Mouse (Mus musculus) limb, embryonic 12.5 days (tissue): ENCODE data around the gene Prkaca. TPM values are rescaled to one million over a fixed set of nuclear protein-coding genes. Genes with fewer than 3 reads are reported as not detected.
"Not testable (repeated sequence)": the region's sequence is repeated elsewhere in the genome, so short reads cannot be mapped to it uniquely, and the experiment has no call there.

Source experiments
- ATAC-seq: fragments of 200-750 bp; cut with Nextera tagmentation; 2 replicates; pipeline ENCODE4 v1.8.0; 2017; ENCODE audit warnings: low read depth, moderate TSS enrichment; ENCODE audit not compliant: insufficient number of reproducible peaks, insufficient read depth, low FRiP score, low TSS enrichment
- H3K27ac ChIP-seq: fragments of 300-500 bp; sonication (generic); 2 replicates; pipeline ENCODE4 v1.5.1; 2016; ENCODE audit warnings: mild to moderate bottlenecking, moderate library complexity
- H3K27me3 ChIP-seq: fragments of 300-500 bp; sonication (generic); 2 replicates; pipeline ENCODE4 v1.6.1; 2016; ENCODE audit warnings: mild to moderate bottlenecking, moderate library complexity
- H3K36me3 ChIP-seq: fragments of 300-500 bp; sonication (generic); 2 replicates; pipeline ENCODE4 v1.6.1; 2016; ENCODE audit warnings: mild to moderate bottlenecking, moderate library complexity
- H3K4me1 ChIP-seq: fragments of 300-500 bp; sonication (generic); replicated peaks from 2 replicates; pipeline ENCODE4 v1.6.1; 2016
- H3K4me2 ChIP-seq: fragments of 300-500 bp; sonication (generic); 2 replicates; pipeline ENCODE4 v1.6.1; 2016; ENCODE audit warnings: mild to moderate bottlenecking, moderate library complexity
- H3K4me3 ChIP-seq: fragments of 300-500 bp; sonication (generic); replicated peaks from 2 replicates; pipeline ENCODE4 v1.5.1; 2016; ENCODE audit warnings: mild to moderate bottlenecking
- H3K9ac ChIP-seq: fragments of 300-500 bp; sonication (generic); replicated peaks from 2 replicates; pipeline ENCODE4 v1.6.1; 2016; ENCODE audit warnings: mild to moderate bottlenecking, moderate library complexity
- H3K9me3 ChIP-seq: fragments of 300-500 bp; sonication (generic); 2 replicates; pipeline ENCODE4 v1.6.1; 2016; ENCODE audit warnings: mild to moderate bottlenecking, moderate library complexity
- WGBS: fragments of 180-500 bp; shearing (Covaris S2); methylation state at CpG from one replicate; pipeline ENCODE4 v1.1.7; 2016; 5-methylcytosine and 5-hydroxymethylcytosine counted together
- polyA plus RNA-seq: library from polyadenylated mRNA; unstranded; fragments of >200 nt; fragmentation: Nextera tagmentation; extraction: Ambion mirVana; gene quantifications from 2 replicates; pipeline ENCODE4 v1.2.1, GENCODE M21; 2016

The Prkaca gene
- polyA plus RNA-seq, 1 experiment from 2014 or later, result 186 TPM

GRCm38 (mm10) chr8:84003612-84004246, 30.9 kb downstream of the Prkaca start:
- H3K4me2 ChIP-seq, result peak overlapping the region; percentile 83
- no peak for ATAC-seq
- H3K36me3 ChIP-seq, result peaks cover 23% of the 10 kb centered on the region
- 72% methylated on average over 6 of the region's 6 CpGs for WGBS
- peaks cover 21% of the 10 kb centered on the region for H3K27me3 ChIP-seq
- peak overlapping the region; percentile 87 for H3K27ac ChIP-seq
- H3K4me1 ChIP-seq, result peaks cover 41% of the 10 kb centered on the region
- H3K9me3 ChIP-seq, result no peaks in the 10 kb centered on the region
- H3K4me3 ChIP-seq, result peak overlapping the region; percentile 56
- H3K9ac ChIP-seq, result peak overlapping the region; percentile 68

DNA sequence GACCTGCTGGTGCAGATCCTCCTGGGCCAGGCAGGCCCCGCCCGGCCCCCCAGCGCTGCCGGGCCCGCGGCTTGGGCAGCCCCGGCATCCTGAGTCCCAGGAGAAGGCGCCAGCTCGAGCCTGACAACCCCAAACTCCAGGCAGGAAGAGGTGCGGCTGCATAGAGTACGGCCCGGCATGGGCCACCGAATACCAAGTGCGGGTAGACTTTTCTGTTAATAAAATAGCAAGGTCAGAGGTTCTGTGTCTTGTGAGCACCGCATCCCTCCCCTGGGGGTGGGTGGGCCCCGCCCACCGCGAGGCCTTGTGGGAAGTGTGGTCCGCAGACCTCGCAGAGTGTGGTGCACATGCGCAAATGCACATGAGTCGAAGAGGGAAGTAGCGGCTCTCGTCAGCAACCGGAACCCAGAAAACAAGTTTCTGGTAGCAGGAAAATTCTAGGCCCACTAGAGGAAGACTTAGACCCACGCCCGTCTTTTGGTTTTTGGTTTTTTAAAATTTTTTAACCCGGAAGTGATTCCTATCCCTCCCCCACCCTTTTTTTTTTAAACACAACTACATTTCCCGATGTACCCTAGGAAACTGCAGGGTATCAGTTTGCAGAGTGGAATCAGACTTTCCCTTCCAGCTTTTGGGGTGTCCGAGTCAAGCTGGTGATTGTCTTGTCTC, 31.9 kb downstream of the Prkaca start:
- Histone ChIP-seq H3K36me3 (peaks cover 17% of the 10 kb centered on the region), H3K9ac (peak overlapping the region; percentile 68), H3K9me3 (no peaks in the 10 kb centered on the region), H3K27ac (peak overlapping the region; percentile 87), H3K4me1 (peaks cover 32% of the 10 kb centered on the region), H3K4me2 (peak overlapping the region; percentile 83), H3K27me3 (peaks cover 17% of the 10 kb centered on the region), H3K4me3 (peak overlapping the region; percentile 56)
- peak; percentile 75 for ATAC-seq
- 1% methylated on average over 30 of the region's 30 CpGs for WGBS

GRCm38 (mm10) chr8:84005502-84005901, 32.7 kb downstream of the Prkaca start:
- WGBS, result 89% methylated on average over 7 of the region's 7 CpGs
- not testable (repeated sequence) for H3K9ac ChIP-seq, H3K27ac ChIP-seq, ATAC-seq, H3K9me3 ChIP-seq, H3K36me3 ChIP-seq, H3K4me3 ChIP-seq
- H3K4me1 ChIP-seq, result peaks cover 32% of the 10 kb centered on the region
- 0 out of 2 replicates have a peak overlapping the region, but pooled peaks have one; percentile 83 for H3K4me2 ChIP-seq
- H3K27me3 ChIP-seq, result peaks cover 23% of the 10 kb centered on the region

- H3K4me2 ChIP-seq, result no peak overlapping the region
- no peaks in the 10 kb centered on the region for H3K9me3 ChIP-seq
- no peaks in the 10 kb centered on the region for H3K36me3 ChIP-seq
- 30% methylated on average over 7 of the region's 7 CpGs for WGBS
- no peak overlapping the region for H3K4me3 ChIP-seq
- no peak overlapping the region for H3K27ac ChIP-seq
- peaks cover 36% of the 10 kb centered on the region for H3K4me1 ChIP-seq
- H3K27me3 ChIP-seq, result peaks cover 39% of the 10 kb centered on the region
- no peak for ATAC-seq
- H3K9ac ChIP-seq, result no peak overlapping the region
Observed at GRCm38 (mm10) chr8:84008362-84008761, 35.6 kb downstream of the Prkaca start.

- Histone ChIP-seq H3K36me3 (no peaks in the 10 kb centered on the region), H3K4me2 (no peak overlapping the region), H3K27ac (no peak overlapping the region), H3K4me3 (no peak overlapping the region), H3K4me1 (peaks cover 26% of the 10 kb centered on the region), H3K27me3 (peaks cover 49% of the 10 kb centered on the region), H3K9ac (no peak overlapping the region), H3K9me3 (no peaks in the 10 kb centered on the region)
- WGBS, result under 1% methylated on average over 11 of the region's 11 CpGs
- no peak; the same call in 1 of the 2 replicates for ATAC-seq
Observed at GRCm38 (mm10) chr8:84009876-84010275, 37.1 kb downstream of the Prkaca start.

DNA sequence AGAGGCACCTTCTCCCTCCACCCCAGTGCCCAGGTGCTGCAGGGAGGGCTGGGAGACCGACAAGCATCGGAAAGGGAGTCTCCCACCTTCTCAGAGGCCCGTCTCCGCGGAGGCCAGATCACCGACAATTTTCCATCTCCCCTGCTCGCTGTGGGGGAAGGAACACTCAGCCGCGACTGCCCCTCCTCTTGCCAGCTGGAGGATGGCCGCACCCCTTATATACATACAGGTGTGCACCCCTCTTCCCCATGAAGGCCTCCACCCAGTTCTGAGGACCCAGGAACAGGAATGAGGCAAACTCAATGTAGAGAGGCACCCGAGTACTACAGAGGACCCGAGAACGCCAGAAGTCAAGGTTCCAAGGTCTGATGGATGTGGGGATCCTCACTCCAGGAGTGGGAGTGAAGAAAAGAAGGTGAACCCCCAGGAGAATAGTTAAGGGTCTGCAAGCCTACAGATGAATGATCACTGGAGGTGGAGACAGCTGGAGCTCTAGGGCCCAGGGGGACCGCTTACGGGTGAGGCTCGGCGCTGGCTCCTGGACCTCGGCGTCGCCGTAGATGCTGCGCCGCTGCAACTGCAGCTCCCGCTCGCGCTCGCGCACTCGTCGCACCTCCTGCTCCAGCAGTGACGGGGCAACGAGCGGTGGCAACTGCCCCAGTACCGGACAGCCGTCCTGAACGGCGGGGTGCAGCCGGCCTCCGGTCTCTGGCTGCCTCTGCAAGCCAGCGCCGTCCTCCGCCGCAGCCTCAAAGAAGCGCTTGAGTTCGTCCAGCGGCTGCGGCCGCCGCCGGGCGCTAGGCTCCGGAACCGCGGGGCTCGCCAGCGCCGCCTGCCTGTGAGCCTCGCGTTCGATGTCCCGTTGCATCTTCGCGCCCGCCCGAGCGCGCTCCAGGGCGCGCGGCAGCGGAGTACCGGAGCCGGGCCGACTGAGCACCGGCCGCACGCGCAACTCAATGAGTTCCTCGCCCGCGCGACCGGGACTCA, 38.1 kb downstream of the Prkaca start:
- Histone ChIP-seq H3K9me3 (0 out of 2 replicates have a peak, but pooled peaks cover 1% of the 10 kb centered on the region), H3K36me3 (no peaks in the 10 kb centered on the region), H3K4me1 (peaks cover 26% of the 10 kb centered on the region), H3K9ac (peak overlapping the region; percentile 58), H3K4me2 (peak overlapping the region; percentile 97), H3K4me3 (peak overlapping the region; percentile 54), H3K27me3 (peaks cover 57% of the 10 kb centered on the region), H3K27ac (no peak overlapping the region)
- no peak; the same call in 1 of the 2 replicates for ATAC-seq
- WGBS, result 1% methylated on average over 83 of the region's 83 CpGs

DNA sequence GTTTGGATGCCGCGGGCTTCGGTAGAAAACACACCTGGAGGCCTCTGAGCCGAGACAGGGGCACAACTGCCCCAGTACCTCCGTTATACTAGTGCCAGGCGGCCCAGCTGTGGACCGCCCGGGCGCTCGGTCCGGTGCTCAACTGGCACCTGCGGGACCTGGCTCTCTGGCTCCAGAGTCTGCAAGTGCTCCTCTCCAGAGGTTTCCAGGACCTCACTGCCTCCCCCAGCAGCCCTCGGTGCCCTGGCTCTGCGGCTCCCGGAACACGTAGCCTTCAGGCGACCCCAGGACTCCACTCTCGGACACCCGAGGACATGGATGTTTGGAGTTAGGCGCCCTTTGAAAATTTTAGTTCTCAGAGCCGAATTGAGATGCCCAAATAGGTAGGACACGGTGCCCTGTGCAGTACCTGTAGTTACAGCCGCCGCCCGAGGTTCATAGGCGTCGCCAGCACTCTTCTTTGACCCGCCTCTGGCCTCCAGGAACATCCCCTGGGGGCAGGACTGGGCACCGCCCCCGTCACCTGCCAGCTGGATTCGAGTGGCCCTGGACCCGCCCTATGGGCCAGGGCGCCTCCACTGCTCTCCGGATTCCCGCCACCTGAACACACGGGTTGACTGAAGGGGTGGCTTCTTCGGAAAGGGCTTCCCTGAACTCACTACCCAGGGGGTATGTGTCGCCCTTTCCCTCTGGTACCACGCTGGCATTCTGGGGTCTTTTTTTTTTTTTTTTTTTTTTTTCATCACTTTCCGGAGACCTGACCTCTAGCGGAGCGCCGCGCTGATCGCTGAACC, 39.1 kb downstream of the Prkaca start, which contains the start of gene 2210011C24Rik:
Gene 2210011C24Rik, minus strand, starts transcription at position 467 of the 794 bp plus-strand sequence.
- H3K4me3 ChIP-seq, result peak within 1 kb of the TSS; percentile 54
- 1% methylated on average over 45 of the region's 45 CpGs for WGBS
- H3K9ac ChIP-seq, result peak within 1 kb of the TSS; percentile 58
- peak within 1 kb of the TSS; percentile 97 for H3K4me2 ChIP-seq
- no peak within 1 kb of the TSS for H3K27ac ChIP-seq
- ATAC-seq, result no peak; the same call in 1 of the 2 replicates
- peaks cover 60% of the 10 kb centered on the region for H3K27me3 ChIP-seq
- peaks cover 26% of the 10 kb centered on the region for H3K4me1 ChIP-seq
- H3K36me3 ChIP-seq, result no peaks in the 10 kb centered on the region
- H3K9me3 ChIP-seq, result 0 out of 2 replicates have a peak, but pooled peaks cover 4% of the 10 kb centered on the region

DNA sequence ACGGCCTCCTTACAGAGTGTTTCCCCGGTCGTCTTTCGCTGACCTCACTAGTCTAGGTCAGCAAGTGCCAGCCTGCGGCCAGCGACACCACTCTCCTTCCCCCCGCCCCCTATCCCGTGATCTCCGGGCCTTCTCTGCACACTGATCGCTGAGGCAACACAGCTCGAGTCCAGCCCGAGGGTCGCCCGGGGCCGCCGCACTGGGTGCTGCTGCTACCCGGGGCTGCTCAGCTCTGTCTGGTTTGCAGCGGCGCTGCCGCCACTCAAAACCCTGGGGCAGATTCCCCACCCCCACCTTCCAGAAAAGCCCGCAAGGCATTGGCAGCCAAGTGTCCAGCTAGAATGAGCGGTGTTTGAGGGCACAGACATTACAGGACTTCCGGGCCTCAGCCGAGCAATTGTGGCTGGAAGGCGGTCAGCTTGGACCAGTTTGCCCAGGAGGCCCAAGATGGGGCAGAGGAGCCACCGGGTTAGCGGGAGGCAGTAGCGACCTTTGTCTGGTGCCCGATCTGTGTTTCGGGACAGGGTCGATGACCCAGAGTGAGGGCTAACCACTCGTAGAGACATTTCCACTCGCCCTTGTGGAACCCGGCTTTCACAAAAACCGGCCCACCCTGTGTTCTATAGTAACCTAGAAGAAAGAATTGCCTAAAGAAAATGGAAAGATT, 39.8 kb downstream of the Prkaca start:
- Histone ChIP-seq H3K27ac (no peak overlapping the region), H3K4me1 (peaks cover 26% of the 10 kb centered on the region), H3K9me3 (0 out of 2 replicates have a peak, but pooled peaks cover 4% of the 10 kb centered on the region), H3K27me3 (peaks cover 60% of the 10 kb centered on the region), H3K4me3 (peak overlapping the region; percentile 54), H3K36me3 (no peaks in the 10 kb centered on the region), H3K9ac (no peak overlapping the region), H3K4me2 (peak overlapping the region; percentile 97)
- ATAC-seq, result no peak
- 8% methylated on average over 35 of the region's 35 CpGs for WGBS

- no peak for ATAC-seq
Observed at GRCm38 (mm10) chr8:84015833-84016232, 43.0 kb downstream of the Prkaca start.

DNA sequence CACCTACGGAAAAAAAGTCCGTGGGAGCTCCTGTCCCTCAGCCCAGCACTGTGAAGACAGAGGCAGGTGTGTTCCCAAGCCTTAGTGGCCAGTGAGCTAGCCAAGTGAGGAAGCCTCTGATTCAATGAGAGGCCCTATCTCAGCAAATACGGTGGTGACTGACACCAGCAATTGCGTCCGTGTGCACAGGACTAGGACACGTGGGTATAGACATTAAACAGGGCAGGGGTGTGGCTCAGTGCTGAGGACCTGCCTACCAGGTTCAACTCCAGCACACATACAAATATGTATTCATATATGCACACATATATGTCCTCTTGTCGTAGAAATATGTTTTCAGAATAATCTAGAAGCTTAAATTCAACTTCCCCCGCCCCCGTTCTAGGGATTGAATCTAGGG, 46.9 kb downstream of the Prkaca start:
- 82% methylated on average over 9 of the region's 9 CpGs for WGBS
- no peak overlapping the region for H3K4me2 ChIP-seq
- H3K9ac ChIP-seq, result no peak overlapping the region
- H3K4me3 ChIP-seq, result no peak overlapping the region
- no peak overlapping the region for H3K27ac ChIP-seq
- 0 out of 2 replicates have a peak, but pooled peaks cover 12% of the 10 kb centered on the region for H3K4me1 ChIP-seq
- H3K27me3 ChIP-seq, result peaks cover 61% of the 10 kb centered on the region
- ATAC-seq, result no peak
- H3K36me3 ChIP-seq, result no peaks in the 10 kb centered on the region
- 0 out of 2 replicates have a peak, but pooled peaks cover 4% of the 10 kb centered on the region for H3K9me3 ChIP-seq

More at GRCm38 (mm10) chr8:84015833-84016232, 43.0 kb downstream of the Prkaca start:
- WGBS, result 92% methylated on average over 5 of the region's 5 CpGs
- H3K27me3 ChIP-seq, result peaks cover 60% of the 10 kb centered on the region
- H3K36me3 ChIP-seq, result no peaks in the 10 kb centered on the region
- no peak overlapping the region for H3K9ac ChIP-seq
- H3K27ac ChIP-seq, result no peak overlapping the region
- no peak overlapping the region for H3K4me2 ChIP-seq
- 0 out of 2 replicates have a peak, but pooled peaks cover 4% of the 10 kb centered on the region for H3K9me3 ChIP-seq
- H3K4me3 ChIP-seq, result no peak overlapping the region
- peaks cover 17% of the 10 kb centered on the region for H3K4me1 ChIP-seq
